Mouse (Mus musculus) myocyte (in vitro differentiated cells): ENCODE data around the gene Cngb1.

Experiments used
- CEBPB ChIP-seq: IDR thresholded peaks from 2 replicates; pipeline ENCODE4 v1.6.1; 2011; ENCODE audit warnings: mild to moderate bottlenecking, moderate library complexity; ENCODE audit not compliant: poor library complexity, insufficient read depth, severe bottlenecking
- E2F4 ChIP-seq: IDR thresholded peaks from one replicate; pipeline ENCODE4 v1.6.1; 2011; ENCODE audit warnings: mild to moderate bottlenecking, control low read depth, moderate library complexity; ENCODE audit not compliant: insufficient read depth
- MAX ChIP-seq: IDR thresholded peaks from one replicate; pipeline ENCODE4 v1.6.1; 2011; ENCODE audit warnings: low read depth, mild to moderate bottlenecking, control low read depth
- MYOD1 ChIP-seq, 3 experiments: IDR thresholded peaks; one replicate each; pipeline ENCODE4 v1.6.1; 2011; ENCODE audit warnings: control low read depth in 2 of 3, low read depth in 2 of 3, mild to moderate bottlenecking in 2 of 3, moderate library complexity in 1 of 3; ENCODE audit not compliant: insufficient read length in 2 of 3, control insufficient read depth in 1 of 3
- MYOG ChIP-seq, 3 experiments: IDR thresholded peaks; one replicate each; pipeline ENCODE4 v1.6.1; 2011; ENCODE audit warnings: control low read depth in 2 of 3, low read depth in 2 of 3, mild to moderate bottlenecking in 2 of 3; ENCODE audit not compliant: insufficient read length in 2 of 3, control insufficient read depth in 1 of 3, insufficient read depth in 1 of 3
- POLR2A ChIP-seq: IDR thresholded peaks from one replicate; pipeline ENCODE4 v1.6.1; 2011; ENCODE audit warnings: low read depth, mild to moderate bottlenecking, control low read depth, moderate library complexity; ENCODE audit not compliant: insufficient read length
- POLR2AphosphoS2 ChIP-seq: IDR thresholded peaks from one replicate; pipeline ENCODE4 v1.6.1; 2011; ENCODE audit warnings: low read depth, control low read depth; ENCODE audit not compliant: insufficient read length
- REST ChIP-seq: IDR thresholded peaks from one replicate; pipeline ENCODE4 v1.6.1; 2011; ENCODE audit warnings: mild to moderate bottlenecking, control low read depth, moderate library complexity; ENCODE audit not compliant: insufficient read depth, insufficient read length
- SRF ChIP-seq: IDR thresholded peaks from one replicate; pipeline ENCODE4 v1.6.1; 2011; ENCODE audit warnings: low read depth; ENCODE audit not compliant: control insufficient read depth, insufficient read length
- TCF12 ChIP-seq: IDR thresholded peaks from one replicate; pipeline ENCODE4 v1.6.1; 2011; ENCODE audit warnings: mild to moderate bottlenecking, control low read depth; ENCODE audit not compliant: poor library complexity, insufficient read depth, severe bottlenecking
- TCF3 ChIP-seq: IDR thresholded peaks from one replicate; pipeline ENCODE4 v1.6.1; 2011; ENCODE audit warnings: low read depth, control low read depth; ENCODE audit not compliant: insufficient read length
- USF1 ChIP-seq: IDR thresholded peaks from one replicate; pipeline ENCODE4 v1.6.1; 2011; ENCODE audit warnings: low read depth, mild to moderate bottlenecking, control low read depth, moderate library complexity

DNA sequence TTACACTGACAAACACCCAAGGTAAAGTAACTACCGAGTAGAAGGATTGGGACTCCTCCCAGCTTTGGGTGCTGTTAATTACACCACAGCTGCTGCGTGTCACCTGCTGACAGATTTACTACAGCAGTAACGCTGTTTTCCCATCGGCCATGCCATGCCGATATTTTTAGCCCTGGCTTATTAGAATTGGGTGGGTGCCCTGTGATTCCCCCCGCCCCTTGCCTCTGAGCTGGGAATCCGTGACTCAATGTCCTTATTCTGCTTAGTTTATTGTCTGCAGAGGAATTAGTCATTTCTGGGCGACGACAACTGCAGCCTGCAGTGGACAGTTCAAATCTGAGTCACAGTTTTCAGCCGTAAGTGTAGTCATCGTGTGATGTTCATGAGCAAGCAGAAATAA is 96.5 kb downstream of the Cngb1 start:
- TF ChIP-seq POLR2A (no peak), MAX (no peak), CEBPB (peak; percentile 18; the same call in 1 of the 2 replicates), SRF (no peak), USF1 (no peak), E2F4 (no peak), TCF12 (peak; percentile 87), MYOD1 (IDR thresholded peaks at IDR 0.05; ENCODE audit: control insufficient read depth in 1 of 3, insufficient read length in 2 of 3, low read depth in 2 of 3) (peak; percentile 31 to 91 (median 85)), MYOG (IDR thresholded peaks at IDR 0.05; ENCODE audit: control insufficient read depth in 1 of 3, insufficient read depth in 1 of 3, insufficient read length in 2 of 3, low read depth in 2 of 3) (peak; percentile 36 to 88 (median 77)), POLR2AphosphoS2 (no peak), TCF3 (peak; percentile 88), REST (no peak)
